Mouse (Mus musculus) heart, postnatal 4 days (tissue): ENCODE data around the gene Med16. TPM values are rescaled to one million over a fixed set of nuclear protein-coding genes. Genes with fewer than 3 reads are reported as not detected.

Source experiments
- DNase-seq: peaks from one replicate; pipeline ENCODE4 v3.0.0; 2021
- microRNA-seq, 2 experiments: library from miRNA; unstranded; fragments of <30 nt; microRNA quantifications; one replicate each; pipeline ENCODE4 v1.2.0; 2021 to 2022
- total RNA-seq, 2 experiments: library from RNA; stranded (reverse); gene quantifications; 2 replicates each; pipeline ENCODE4 v1.2.3; 2021

Gene Med16
- total RNA-seq, 2 experiments from 2014 or later = 67.1 to 68.2 TPM

GRCm38 (mm10) chr10:79858416-79859074, 50.2 kb downstream of the Med16 start:
- DNase-seq = peak; percentile 90

- DNase-seq = no peak
Observed at GRCm38 (mm10) chr10:79857894-79858293, 50.8 kb downstream of the Med16 start.

- DNase-seq = peak; percentile 82
Observed at GRCm38 (mm10) chr10:79857452-79857811, 51.3 kb downstream of the Med16 start.

- no peak for DNase-seq
Observed at GRCm38 (mm10) chr10:79856704-79857451, 51.8 kb downstream of the Med16 start.

GRCm38 (mm10) chr10:79856280-79856679, 52.4 kb downstream of the Med16 start:
- no peak for DNase-seq

GRCm38 (mm10) chr10:79855558-79856184, 53.1 kb downstream of the Med16 start:
- peak; percentile 59 for DNase-seq

GRCm38 (mm10) chr10:79854801-79855541, 53.8 kb downstream of the Med16 start:
- DNase-seq = peak; percentile 77

- DNase-seq = peak; percentile 99
Observed at GRCm38 (mm10) chr10:79853860-79854795, 54.6 kb downstream of the Med16 start, which contains the start of gene Ptbp1. TSS of gene Ptbp1 (plus strand) at chr10:79854427.

DNA sequence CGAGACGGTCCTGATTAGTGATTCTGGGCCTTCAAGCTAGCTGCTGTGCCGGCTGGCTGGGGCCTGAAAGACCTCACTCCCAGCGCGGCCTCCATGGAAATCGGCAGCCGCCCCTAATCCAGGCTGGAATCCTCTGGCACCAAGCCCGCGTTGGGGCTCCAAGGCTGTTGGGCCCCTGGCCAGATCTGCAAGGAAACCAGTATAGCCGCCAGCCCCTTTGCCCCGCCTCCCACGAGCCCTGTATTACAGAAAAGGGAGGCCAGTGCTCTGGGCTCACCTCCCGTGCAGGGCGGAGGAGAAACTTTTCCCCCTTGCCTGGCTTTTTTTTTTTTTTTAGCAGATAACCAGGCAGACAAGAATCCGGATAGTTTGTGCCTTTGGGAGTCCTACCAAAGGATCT, 55.3 kb downstream of the Med16 start:
- DNase-seq = peak; percentile 100

DNA sequence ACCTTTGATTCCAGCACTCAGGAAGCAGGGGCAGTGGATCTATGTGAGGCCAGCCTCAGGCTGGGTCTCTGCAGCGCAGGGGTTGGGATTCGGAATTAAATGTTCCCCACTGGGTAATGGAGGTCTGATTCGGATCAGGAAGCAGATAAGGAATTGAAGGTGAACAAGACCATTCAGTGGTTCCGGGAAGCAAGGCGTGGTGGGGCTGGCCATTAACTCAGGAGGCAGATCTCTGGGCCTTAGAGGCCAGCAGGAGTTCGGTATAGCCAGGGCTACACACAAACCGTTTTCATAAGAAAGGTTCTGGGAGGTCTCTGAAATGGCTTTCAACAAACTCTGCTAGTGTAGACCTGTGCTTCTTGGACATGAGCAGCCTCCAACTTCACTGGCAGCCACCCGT, 55.9 kb downstream of the Med16 start:
- no peak for DNase-seq

GRCm38 (mm10) chr10:79852107-79852789, 56.5 kb downstream of the Med16 start:
- DNase-seq = peak; percentile 64

GRCm38 (mm10) chr10:79851653-79852052, 57.1 kb downstream of the Med16 start:
- no peak for DNase-seq

GRCm38 (mm10) chr10:79849941-79850628, 58.6 kb downstream of the Med16 start:
- no peak for DNase-seq

GRCm38 (mm10) chr10:79846553-79846952, 62.2 kb downstream of the Med16 start:
- no peak for DNase-seq

Small RNAs within 50 kb of the gene (microRNA-seq; reads per million reads assigned to microRNA genes)
- gene Mir6910 = 0 reads per million in 2 experiments

Other genes with a start within 250 kb of the Med16 start
- gene Madcam1, start 244.4 kb downstream of the Med16 start, total RNA-seq = under 1 TPM; 0.36 to 0.67 TPM
- 10 to 100 TPM; 18.8 to 20.3 TPM for gene Tpgs1, start 239.6 kb downstream of the Med16 start, total RNA-seq
- 100 to 1,000 TPM; 134 to 145 TPM for gene Cdc34, start 226.7 kb downstream of the Med16 start, total RNA-seq
- 1 to 10 TPM; 2.9 to 3.7 TPM for gene Gzmm, start 219.9 kb downstream of the Med16 start, total RNA-seq
- 100 to 1,000 TPM; 793 to 876 TPM for gene Bsg, start 204.4 kb downstream of the Med16 start, total RNA-seq
- 1 to 10 TPM; 7.6 to 9.5 TPM for gene Hcn2, start 192.3 kb downstream of the Med16 start, total RNA-seq
- 10 to 100 TPM; 35.4 to 39.6 TPM for gene Polrmt, start 162.3 kb downstream of the Med16 start, total RNA-seq
- not detected for gene Fgf22, start 153.8 kb downstream of the Med16 start, total RNA-seq
- gene Rnf126, start 142.0 kb downstream of the Med16 start, total RNA-seq = 10 to 100 TPM; 40.3 to 45.9 TPM
- gene Fstl3, start 131.7 kb downstream of the Med16 start, total RNA-seq = 10 to 100 TPM; 10.3 TPM
- not detected for gene Prss57, start 118.0 kb downstream of the Med16 start, total RNA-seq
- gene Palm, start 115.4 kb downstream of the Med16 start, total RNA-seq = 10 to 100 TPM; 78.5 to 88.6 TPM
- under 1 TPM; 0.14 to 0.45 TPM for gene Misp, start 87.9 kb downstream of the Med16 start, total RNA-seq
- gene Ptbp1, start 54.5 kb downstream of the Med16 start, total RNA-seq = 100 to 1,000 TPM; 167 to 182 TPM
- gene Prtn3, start 34.4 kb downstream of the Med16 start, total RNA-seq = not detected
- 1 to 10 TPM; 2.5 to 2.9 TPM for gene Plppr3, start 34.3 kb downstream of the Med16 start, total RNA-seq
- not detected for gene Elane, start 22.7 kb downstream of the Med16 start, total RNA-seq
- gene Cfd, start 18.1 kb downstream of the Med16 start, total RNA-seq = under 1 TPM in 1 of 2 experiments, not detected in 1; 0.38 TPM
- gene Gm26602, start 1.9 kb upstream of the Med16 start, total RNA-seq = not detected
- under 1 TPM; 0.25 to 0.33 TPM for gene Kiss1r, start 8.0 kb upstream of the Med16 start, total RNA-seq
- 100 to 1,000 TPM in 1 of 2 experiments, 10 to 100 TPM in 1; 91.0 to 100 TPM for gene R3hdm4, start 12.3 kb upstream of the Med16 start, total RNA-seq
- gene Arid3a, start 18.1 kb upstream of the Med16 start, total RNA-seq = 1 to 10 TPM; 4.2 to 4.3 TPM
- 10 to 100 TPM; 25.5 to 28.5 TPM for gene Wdr18, start 51.2 kb upstream of the Med16 start, total RNA-seq
- gene Grin3b, start 61.8 kb upstream of the Med16 start, total RNA-seq = under 1 TPM in 1 of 2 experiments, not detected in 1; 0.21 TPM
- gene Tmem259, start 75.4 kb upstream of the Med16 start, total RNA-seq = 100 to 1,000 TPM; 117 to 120 TPM
- 100 to 1,000 TPM; 109 to 113 TPM for gene Cnn2, start 79.7 kb upstream of the Med16 start, total RNA-seq
- 1 to 10 TPM; 6.9 to 8.1 TPM for gene Abca7, start 87.6 kb upstream of the Med16 start, total RNA-seq
- gene Arhgap45, start 107.7 kb upstream of the Med16 start, total RNA-seq = 1 to 10 TPM; 4.0 to 4.1 TPM
- 10 to 100 TPM; 66.6 to 70.7 TPM for gene Polr2e, start 130.9 kb upstream of the Med16 start, total RNA-seq
- gene Gpx4, start 138.2 kb upstream of the Med16 start, total RNA-seq = 100 to 1,000 TPM; 450 to 489 TPM
- 10 to 100 TPM; 19.0 to 19.4 TPM for gene Sbno2, start 196.6 kb upstream of the Med16 start, total RNA-seq
- 10 to 100 TPM; 98.7 to 99.9 TPM for gene Stk11, start 206.9 kb upstream of the Med16 start, total RNA-seq
- 1,000 to 10,000 TPM in 1 of 2 experiments, 100 to 1,000 TPM in 1; 966 to 1,003 TPM for gene Atp5d, start 229.7 kb upstream of the Med16 start, total RNA-seq
- gene Cbarp, start 231.9 kb upstream of the Med16 start, total RNA-seq = 1 to 10 TPM; 3.7 to 5.1 TPM
- 100 to 1,000 TPM; 145 to 163 TPM for gene Midn, start 239.3 kb upstream of the Med16 start, total RNA-seq